Mouse (Mus musculus): ENCODE measurements around the gene Mvb12b.

The Mvb12b gene

GRCm38 (mm10) chr2:33693931-33694330, 193.8 kb downstream of the Mvb12b start:
- no peak for DNase-seq (ENCODE audit: low spot score in 2 of 2)

- DNase-seq (ENCODE audit: low spot score in 2 of 2), result no peak
Observed at GRCm38 (mm10) chr2:33689880-33690462, 197.8 kb downstream of the Mvb12b start.

GRCm38 (mm10) chr2:33689155-33689879, 198.4 kb downstream of the Mvb12b start:
- no peak for DNase-seq (ENCODE audit: low spot score in 2 of 2)

- DNase-seq (ENCODE audit: low spot score in 2 of 2), result no peak
Observed at GRCm38 (mm10) chr2:33683594-33683993, 204.2 kb downstream of the Mvb12b start.

GRCm38 (mm10) chr2:33683095-33683494, 204.7 kb downstream of the Mvb12b start:
- DNase-seq (ENCODE audit: low spot score in 2 of 2), result no peak

GRCm38 (mm10) chr2:33682219-33682618, 205.5 kb downstream of the Mvb12b start:
- peak; percentile 55 to 61 for DNase-seq (ENCODE audit: low spot score in 2 of 2)
